8 mouse cellular contexts compared by ENCODE assay signal in genomic region chr17:28622300-28622759, GRCm38 (mm10). TPM values are rescaled to one million over a fixed set of nuclear protein-coding genes. Genes with fewer than 3 reads are reported as not detected.
DNase-seq lines count a peak whose midpoint lies in the region; ATAC-seq and TF ChIP-seq lines count a peak whose summit lies in the region.

Gene Srpk1 (minus strand): TSS chr17:28622709.

- no peak for TF ChIP-seq CTCF in lung, adult 2 months (IDR thresholded peaks at IDR 0.05; ENCODE audit: insufficient read depth, low read length)
- peak; percentile 64; the same call in 1 of the 2 replicates for TF ChIP-seq CTCF in thymus, adult 2 months (IDR thresholded peaks at IDR 0.05; ENCODE audit: borderline replicate concordance, control insufficient read depth, extremely low read depth, insufficient read depth, low read length, poor library complexity)

- H3K9ac ChIP-seq in forebrain, embryonic 15.5 days (replicated peaks) = peak within 1 kb of the TSS; percentile 87

- H3K27me3 ChIP-seq in forebrain, embryonic 15.5 days = no peaks in the 10 kb centered on the region
- no peaks in the 10 kb centered on the region for H3K27me3 ChIP-seq in thymus, adult 2 months (ENCODE audit: control insufficient read depth, insufficient read depth, low read length)

- intact Hi-C loops in heart, postnatal 25 days (cut with DNase I) = no loop called here

- peak within 1 kb of the TSS; percentile 85 for H3K4me2 ChIP-seq in forebrain, embryonic 15.5 days (replicated peaks)

- ATAC-seq in forebrain, embryonic 15.5 days (replicated peaks) = peak; percentile 97
- ATAC-seq in neutrophil, adult 5-6 weeks (ENCODE audit: extremely low read depth, insufficient number of reproducible peaks, low FRiP score, poor library complexity, severe bottlenecking) = peak; percentile 72

- WGBS in forebrain, embryonic 15.5 days = under 1% methylated on average over 49 of the region's 53 CpGs
- under 1% methylated on average over 52 of the region's 53 CpGs for WGBS in lung, adult 2 months
- WGBS in thymus, adult 2 months = under 1% methylated on average over 53 of the region's 53 CpGs

- H3K9me3 ChIP-seq in forebrain, embryonic 15.5 days = no peaks in the 10 kb centered on the region

- H3K27ac ChIP-seq in forebrain, embryonic 15.5 days (replicated peaks) = peak within 1 kb of the TSS; percentile 90
- H3K27ac ChIP-seq in thymus, adult 2 months (ENCODE audit: control insufficient read depth, insufficient read depth, low read length) = peak within 1 kb of the TSS; percentile 32; the same call in 1 of the 2 replicates

- H3K4me3 ChIP-seq in forebrain, embryonic 15.5 days = peak within 1 kb of the TSS; percentile 82
- H3K4me3 ChIP-seq in lung, adult 2 months (replicated peaks; ENCODE audit: extremely low read depth, low read depth, low read length) = peak within 1 kb of the TSS; percentile 95
- peak within 1 kb of the TSS; percentile 91 for H3K4me3 ChIP-seq in thymus, adult 2 months (ENCODE audit: control insufficient read depth, insufficient read depth, low read length)

- 0 out of 2 replicates have a peak, but pooled peaks cover 10% of the 10 kb centered on the region for H3K36me3 ChIP-seq in forebrain, embryonic 15.5 days
- no peaks in the 10 kb centered on the region for H3K36me3 ChIP-seq in thymus, adult 2 months (ENCODE audit: control insufficient read depth, insufficient read depth, low read length)

- H3K4me1 ChIP-seq in forebrain, embryonic 15.5 days = peaks cover 38% of the 10 kb centered on the region
- peaks cover 5% of the 10 kb centered on the region for H3K4me1 ChIP-seq in lung, adult 2 months (ENCODE audit: control insufficient read depth, insufficient read depth, low read length)
- peaks cover 26% of the 10 kb centered on the region for H3K4me1 ChIP-seq in thymus, adult 2 months (replicated peaks; ENCODE audit: control insufficient read depth, insufficient read depth, low read length)

- peak; percentile 91 for DNase-seq in ES-CJ7 (ENCODE audit: low read depth, low spot score)
- DNase-seq in cerebellum, adult 11 months = peak; percentile 90
- DNase-seq in heart, postnatal 25 days (ENCODE audit: low spot score) = peak; percentile 80
- DNase-seq in layer of hippocampus, adult 18-20 months (ENCODE audit: low spot score in 2 of 2) = peak; percentile 89 to 92
- peak; percentile 86 for DNase-seq in lung, adult 2 months
- DNase-seq in thymus, adult 2 months = peak; percentile 92

- TF ChIP-seq POLR2A in lung, adult 2 months (IDR thresholded peaks at IDR 0.05; ENCODE audit: borderline replicate concordance, extremely low read depth, low read depth, low read length) = peak; percentile 57; the same call in 1 of the 2 replicates
- TF ChIP-seq POLR2A in thymus, adult 2 months (IDR thresholded peaks at IDR 0.05; ENCODE audit: control insufficient read depth, extremely low read depth, insufficient read depth, low read length, poor library complexity) = peak; percentile 71

RNA-seq across cellular contexts. Expression of gene Srpk1, which starts in this region (rescaled TPM):
- polyA plus RNA-seq in forebrain, embryonic 15.5 days (2015; fragmentation: Nextera tagmentation; extraction: Ambion mirVana) = 103 and 112 TPM in 2 replicates
- total RNA-seq in heart, postnatal 25 days (2021) = 10 to 100 TPM; 32.6 to 35.5 TPM
- total RNA-seq in layer of hippocampus, adult 18-20 months (2021) = 10 to 100 TPM; 71.8 to 76.0 TPM
- polyA plus RNA-seq in lung, adult 2 months (2012; rRNA removed) = 14.0 and 24.0 TPM in 2 replicates
- 80.9 and 102 TPM in 2 replicates for total RNA-seq in neutrophil, adult 5-6 weeks (2017)
- polyA plus RNA-seq in thymus, adult 2 months (2012; rRNA removed) = 61.4 and 63.9 TPM in 2 replicates

Comparison
In these comparisons a context has a peak if more than half of its experiments do, and no peak if none do; other contexts are left out.
1. Peak in every context shown above with its lines: DNase-seq, ATAC-seq, H3K4me3 ChIP-seq and H3K27ac ChIP-seq.